Mouse (Mus musculus): ENCODE data around the gene Dusp5.

- TF ChIP-seq CTCF (IDR thresholded peaks at IDR 0.05; ENCODE audit: insufficient read depth, low read length) (no peak), POLR2A (IDR thresholded peaks at IDR 0.05; ENCODE audit: borderline replicate concordance, extremely low read depth, low read depth, low read length) (no peak)
Measured at GRCm38 (mm10) chr19:53571501-53572428, 42.9 kb downstream of the Dusp5 start.
